Mouse (Mus musculus) gastrocnemius, adult 2 months (tissue): ENCODE results near the gene Tfap2b. TPM values are rescaled to one million over a fixed set of nuclear protein-coding genes. Genes with fewer than 3 reads are reported as not detected.

Experiments
- DNase-seq: peaks from one replicate; pipeline ENCODE4 v3.0.0; 2022
- H3K27ac ChIP-seq: fragments of 200-600 bp; 2 replicates; pipeline ENCODE4 v1.8.1; 2022; ENCODE audit warnings: mild to moderate bottlenecking
- H3K4me3 ChIP-seq: fragments of 200-600 bp; 2 replicates; pipeline ENCODE4 v1.8.1; 2022; ENCODE audit warnings: mild to moderate bottlenecking, moderate library complexity
- CTCF ChIP-seq: fragments of 200-600 bp; IDR thresholded peaks from 2 replicates; pipeline ENCODE4 v1.8.1; 2022; ENCODE audit warnings: antibody characterized with exemption, mild to moderate bottlenecking, moderate library complexity
- intact Hi-C: fragments of 180-260 bp; cut with DNase I; formaldehyde crosslinking; loops from one replicate; pipeline ENCODE4 v1.15.1; 2025
- total RNA-seq, 2 experiments: library from RNA; stranded (reverse); gene quantifications; 2 replicates each; pipeline ENCODE4 v1.2.3; 2021

Gene Tfap2b
- total RNA-seq, 2 experiments from 2014 or later = not detected

DNA sequence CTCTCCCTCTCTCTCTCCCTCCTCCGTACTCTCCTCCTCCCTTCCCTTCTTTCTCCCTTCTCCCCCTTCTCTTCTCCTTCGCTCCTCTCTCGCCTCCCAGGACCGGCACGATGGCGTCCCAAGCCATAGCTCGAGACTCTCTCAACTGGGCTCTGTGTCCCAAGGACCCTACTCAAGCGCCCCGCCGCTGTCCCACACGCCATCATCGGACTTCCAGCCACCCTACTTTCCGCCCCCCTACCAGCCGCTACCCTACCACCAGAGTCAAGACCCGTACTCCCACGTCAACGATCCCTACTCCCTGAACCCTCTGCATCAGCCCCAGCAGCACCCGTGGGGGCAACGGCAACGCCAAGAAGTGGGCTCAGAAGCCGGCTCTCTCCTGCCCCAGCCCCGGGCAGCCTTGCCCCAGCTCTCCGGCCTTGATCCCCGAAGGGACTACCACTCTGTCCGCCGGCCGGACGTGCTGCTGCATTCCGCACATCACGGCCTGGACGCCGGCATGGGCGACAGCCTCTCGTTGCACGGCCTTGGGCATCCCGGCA, 5.2 kb downstream of the Tfap2b start:
- Histone ChIP-seq H3K4me3 (no peak overlapping the region), H3K27ac (no peak overlapping the region)
- DNase-seq = no peak
- intact Hi-C loops = no loop called here
- no peak for TF ChIP-seq CTCF

DNA sequence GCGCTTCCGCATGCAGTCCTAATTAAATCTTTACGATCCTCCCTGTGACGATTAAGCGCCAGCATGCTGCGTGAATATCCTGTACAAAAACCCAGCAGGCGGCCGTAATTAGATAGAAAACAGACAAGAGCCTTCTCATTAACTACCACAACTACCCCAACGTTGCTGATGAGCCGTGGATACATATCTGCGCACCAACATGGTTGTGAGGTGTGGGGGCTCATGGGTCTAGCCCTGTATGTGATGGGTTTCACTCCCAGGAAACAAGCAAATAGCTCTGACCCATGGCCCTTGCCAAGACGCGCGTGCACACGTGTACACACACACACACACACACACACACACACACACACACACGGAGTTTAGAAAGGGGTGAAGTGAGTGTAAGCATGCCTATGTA, 8.7 kb downstream of the Tfap2b start:
- no peak for TF ChIP-seq CTCF
- Histone ChIP-seq H3K27ac (no peak overlapping the region), H3K4me3 (no peak overlapping the region)
- no peak for DNase-seq
- intact Hi-C loops = no loop called here

GRCm38 (mm10) chr1:19218221-19218620, 9.5 kb downstream of the Tfap2b start:
- no peak for DNase-seq
- TF ChIP-seq CTCF = no peak
- intact Hi-C loops = no loop called here
- Histone ChIP-seq H3K4me3 (no peak overlapping the region), H3K27ac (no peak overlapping the region)

DNA sequence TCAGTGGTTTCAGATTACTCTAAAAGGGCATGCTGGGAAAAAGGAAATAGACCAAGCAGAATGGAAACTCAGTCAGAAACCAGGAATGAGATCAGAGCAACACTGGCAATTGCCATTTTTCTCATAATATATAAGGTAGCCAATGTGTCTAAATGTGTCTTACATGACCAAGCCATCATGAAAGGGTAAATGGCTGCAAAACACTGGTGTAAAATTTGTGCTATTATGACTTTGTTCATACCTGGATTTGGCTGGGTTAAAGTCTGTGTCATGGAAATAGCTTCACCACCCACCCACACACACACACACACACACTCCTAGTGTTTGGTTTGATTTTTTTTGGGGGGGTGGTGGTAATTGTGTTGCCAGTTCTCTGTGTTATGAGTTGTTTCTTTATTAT, 10.7 kb downstream of the Tfap2b start:
- no peak for TF ChIP-seq CTCF
- intact Hi-C loops = no loop called here
- DNase-seq = no peak
- Histone ChIP-seq H3K4me3 (no peak overlapping the region), H3K27ac (no peak overlapping the region)

- no peak overlapping the region for H3K27ac ChIP-seq
- H3K4me3 ChIP-seq = no peak overlapping the region
- intact Hi-C loops = no loop called here
- no peak for TF ChIP-seq CTCF
- no peak for DNase-seq
Observed at GRCm38 (mm10) chr1:19220564-19220963, 11.8 kb downstream of the Tfap2b start.

DNA sequence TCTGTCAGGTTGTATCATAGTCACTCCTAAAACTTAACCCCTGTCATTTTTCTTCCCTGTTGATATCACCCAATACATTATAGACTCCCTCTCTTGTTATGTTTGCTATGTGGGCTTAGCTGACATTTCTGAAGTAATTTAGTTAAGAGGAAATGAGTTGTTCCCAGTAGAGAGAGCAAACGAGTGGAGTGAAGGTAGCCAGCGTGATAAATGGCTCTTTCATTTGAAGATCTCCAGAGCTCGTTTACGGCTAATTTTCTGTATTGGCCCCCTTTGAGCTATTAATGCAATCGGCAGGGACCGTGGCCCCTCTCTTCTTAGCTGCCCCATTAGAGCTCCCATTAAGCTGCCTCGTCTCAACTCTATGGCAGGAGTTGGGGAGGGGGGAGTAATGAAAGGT, 12.9 kb downstream of the Tfap2b start:
- no peak overlapping the region for H3K27ac ChIP-seq
- TF ChIP-seq CTCF = no peak
- intact Hi-C loops = no loop called here
- no peak for DNase-seq
- H3K4me3 ChIP-seq = no peak overlapping the region

DNA sequence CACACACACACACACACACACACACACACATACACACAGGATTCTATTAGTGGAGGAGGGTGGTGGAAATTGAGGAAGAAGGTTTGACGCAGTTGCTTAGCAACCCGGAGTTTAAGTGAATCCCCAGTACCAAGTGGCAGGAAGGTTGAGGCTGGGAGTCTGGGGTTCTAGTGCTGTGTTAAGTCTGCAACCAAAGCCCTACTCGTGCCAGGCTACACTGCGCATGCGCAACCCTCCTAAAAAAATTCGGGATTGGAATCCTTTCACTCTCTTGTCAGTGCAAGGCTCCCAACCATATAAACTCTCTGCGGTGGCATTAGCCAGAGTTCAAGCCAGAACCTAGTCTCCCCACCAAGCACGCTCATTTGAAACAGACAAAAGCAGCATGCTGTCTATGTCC, 18.0 kb downstream of the Tfap2b start:
- no peak overlapping the region for H3K4me3 ChIP-seq
- TF ChIP-seq CTCF = no peak
- DNase-seq = no peak
- no peak overlapping the region for H3K27ac ChIP-seq
- intact Hi-C loops = no loop called here

DNA sequence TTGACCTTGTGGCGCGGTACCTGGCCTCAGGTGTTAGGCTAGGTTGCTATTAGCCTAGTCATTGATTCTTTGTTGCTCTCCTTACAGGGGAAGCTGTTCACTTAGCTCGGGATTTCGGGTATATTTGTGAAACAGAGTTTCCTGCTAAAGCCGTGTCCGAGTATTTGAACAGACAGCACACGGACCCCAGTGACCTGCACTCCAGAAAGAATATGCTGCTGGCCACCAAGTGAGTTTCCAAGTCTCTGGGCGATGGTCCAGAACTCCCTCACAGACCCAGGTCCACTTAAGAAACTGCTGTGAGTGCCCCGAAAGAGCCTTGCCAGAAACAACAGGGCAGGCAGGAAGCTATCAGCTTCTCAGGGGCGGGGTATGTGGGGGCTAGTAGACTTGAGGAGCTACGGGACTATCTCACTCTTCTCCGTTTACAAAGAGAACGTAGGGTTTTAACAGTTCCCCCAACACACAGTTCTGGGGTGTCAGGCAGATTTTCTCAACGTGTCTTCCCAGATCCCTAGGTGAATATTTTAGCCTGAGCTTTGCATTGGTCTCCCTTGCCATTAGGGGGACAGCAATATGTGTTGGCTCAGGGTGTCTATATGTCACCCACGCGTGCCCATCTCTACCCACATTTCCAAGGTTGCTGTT, 22.3 kb downstream of the Tfap2b start:
- no peak overlapping the region for H3K27ac ChIP-seq
- intact Hi-C loops = no loop called here
- TF ChIP-seq CTCF = no peak
- no peak for DNase-seq
- no peak overlapping the region for H3K4me3 ChIP-seq

DNA sequence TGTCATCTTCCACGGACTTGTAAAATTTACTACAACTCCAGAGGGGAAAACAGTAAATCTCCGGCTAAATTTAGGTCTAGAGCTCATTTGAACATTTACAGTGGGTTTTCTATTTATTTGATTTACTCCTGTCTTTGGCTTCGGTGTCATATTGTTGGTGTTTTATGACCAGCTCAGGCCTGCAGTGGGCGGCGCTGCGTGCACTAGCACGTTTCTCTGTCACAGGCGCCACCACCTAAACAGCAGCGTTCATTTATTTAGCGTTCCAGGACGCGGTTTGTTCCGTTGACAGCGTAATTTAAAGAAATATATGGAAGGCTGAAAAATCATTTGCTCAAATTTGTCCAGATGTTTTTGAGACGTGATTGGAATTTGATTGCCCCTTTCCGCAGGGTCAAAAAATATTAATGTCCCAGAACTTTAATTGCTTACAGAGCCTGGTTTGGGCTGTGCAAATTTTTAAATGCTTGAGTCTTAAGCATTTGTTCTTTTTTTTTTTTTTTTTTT, 22.9 kb downstream of the Tfap2b start:
- Histone ChIP-seq H3K27ac (no peak overlapping the region), H3K4me3 (no peak overlapping the region)
- intact Hi-C loops = no loop called here
- DNase-seq = no peak
- no peak for TF ChIP-seq CTCF

DNA sequence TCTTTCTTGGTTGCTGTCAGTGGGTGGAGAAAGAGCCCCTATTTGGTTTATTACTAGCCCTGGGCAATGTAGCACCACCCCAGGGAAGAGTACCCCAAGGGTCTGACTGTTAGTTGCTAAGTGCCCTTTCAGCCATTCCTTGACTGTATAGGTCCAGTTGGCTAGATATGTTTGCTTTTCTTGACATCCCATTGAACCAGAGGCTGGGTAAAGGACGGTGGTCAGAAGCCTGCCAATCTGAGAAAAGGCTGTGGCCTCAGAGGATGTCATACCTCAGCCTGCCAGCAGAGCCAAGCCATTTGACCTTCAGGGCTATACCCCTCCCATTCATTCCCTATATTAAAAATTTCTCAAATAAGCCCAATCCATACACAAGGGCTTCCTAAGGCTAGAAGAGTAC, 24.0 kb downstream of the Tfap2b start:
- intact Hi-C loops = no loop called here
- H3K27ac ChIP-seq = no peak overlapping the region
- TF ChIP-seq CTCF = no peak
- no peak overlapping the region for H3K4me3 ChIP-seq
- DNase-seq = no peak

GRCm38 (mm10) chr1:19233857-19234256, 25.1 kb downstream of the Tfap2b start:
- H3K4me3 ChIP-seq = no peak overlapping the region
- intact Hi-C loops = no loop called here
- H3K27ac ChIP-seq = no peak overlapping the region
- no peak for TF ChIP-seq CTCF
- no peak for DNase-seq

GRCm38 (mm10) chr1:19234432-19235205, 25.9 kb downstream of the Tfap2b start:
- Histone ChIP-seq H3K27ac (no peak overlapping the region), H3K4me3 (no peak overlapping the region)
- no peak for DNase-seq
- TF ChIP-seq CTCF = no peak
- intact Hi-C loops = no loop called here

DNA sequence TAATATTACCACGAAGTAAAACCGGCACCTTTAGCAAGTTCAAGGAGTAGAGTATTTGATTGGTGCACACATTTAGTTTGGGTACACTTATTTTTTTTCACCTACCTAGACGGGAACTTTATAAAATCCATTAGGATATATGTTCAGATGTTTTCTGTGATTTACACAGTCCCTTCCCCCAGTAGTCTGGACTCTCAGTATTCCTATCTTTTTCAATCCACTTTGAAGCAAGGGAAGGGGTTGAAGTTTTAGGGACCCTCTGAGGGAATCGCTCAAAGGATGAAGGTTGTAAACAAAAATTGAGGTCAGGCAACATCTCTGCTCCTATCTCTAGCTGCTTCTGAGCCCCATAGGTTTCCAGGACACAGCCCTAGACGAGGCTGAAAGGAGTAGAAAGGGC, 27.3 kb downstream of the Tfap2b start:
- intact Hi-C loops = no loop called here

More for the DNA sequence above, 27.3 kb downstream of the Tfap2b start:
- no peak overlapping the region for H3K4me3 ChIP-seq
- no peak for DNase-seq
- no peak overlapping the region for H3K27ac ChIP-seq
- no peak for TF ChIP-seq CTCF
